7 mouse cellular contexts compared by ENCODE assay signal in the genomic region with DNA sequence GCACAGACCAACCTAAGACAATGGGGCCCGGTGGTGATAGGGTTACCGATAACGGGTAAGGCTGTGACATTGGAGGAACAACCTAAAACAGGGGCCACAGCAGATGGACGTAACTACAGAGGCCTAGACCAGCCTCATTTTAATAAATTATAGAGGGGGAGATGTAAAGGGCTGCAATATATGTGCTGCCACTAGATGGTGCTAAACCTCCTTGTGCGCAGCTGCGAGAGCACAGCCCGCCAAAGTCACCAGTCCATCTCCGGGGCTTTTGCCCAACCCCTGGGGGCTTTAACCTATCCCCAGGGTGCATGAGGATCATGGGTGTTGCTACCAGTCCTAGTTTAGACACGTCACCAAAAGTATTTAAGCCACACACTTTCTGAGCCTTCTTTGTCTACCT.
DNase-seq lines count a peak whose midpoint lies in the region; ATAC-seq and TF ChIP-seq lines count a peak whose summit lies in the region.
"Not testable (repeated sequence)": the region's sequence is repeated elsewhere in the genome, so short reads cannot be mapped to it uniquely, and the experiment has no call there.

No protein-coding gene starts in this region.

- not testable (repeated sequence) for H3K4me2 ChIP-seq in intestine, postnatal 0 days (replicated peaks; ENCODE audit: low read depth)

- peak; percentile 1 for DNase-seq in A20 (ENCODE audit: low read depth, low spot score)
- peak; percentile 2 for DNase-seq in NIH3T3 (ENCODE audit: low read depth)
- DNase-seq in cerebellum, postnatal 14 days = peak; percentile 0 to 5
- peak; percentile 1 to 30 for DNase-seq in kidney, postnatal 4 days
- not testable (repeated sequence) for DNase-seq in left cerebral cortex, adult 2 months (ENCODE audit: extremely low spot score in 1 of 2, low spot score in 2 of 2)
- peak; percentile 2 for DNase-seq in right cerebral cortex, postnatal 14 days

- H3K36me3 ChIP-seq in intestine, postnatal 0 days (ENCODE audit: control insufficient read depth, insufficient read depth) = not testable (repeated sequence)

- TF ChIP-seq CTCF in intestine, postnatal 0 days (IDR thresholded peaks at IDR 0.05; ENCODE audit: low read depth) = peak; percentile 33
- TF ChIP-seq CTCF in left cerebral cortex, adult 2 months (IDR thresholded peaks at IDR 0.05) = peak; percentile 13; the same call in 1 of the 2 replicates

- not testable (repeated sequence) for H3K27ac ChIP-seq in intestine, postnatal 0 days (ENCODE audit: low read depth, low read length); left cerebral cortex, adult 2 months

- intact Hi-C loops in left cerebral cortex, adult 2 months (cut with DNase I) = not testable (repeated sequence)

- not testable (repeated sequence) for H3K9ac ChIP-seq in intestine, postnatal 0 days (ENCODE audit: low read depth, low read length)

- H3K27me3 ChIP-seq in intestine, postnatal 0 days (replicated peaks; ENCODE audit: control insufficient read depth, insufficient read depth, low read length) = not testable (repeated sequence)

- H3K4me3 ChIP-seq in intestine, postnatal 0 days (ENCODE audit: low read depth, low read length); left cerebral cortex, adult 2 months: not testable (repeated sequence)

- not testable (repeated sequence) for H3K4me1 ChIP-seq in intestine, postnatal 0 days (replicated peaks; ENCODE audit: control insufficient read depth, insufficient read depth, low read length)

- ATAC-seq in intestine, postnatal 0 days = not testable (repeated sequence)

- H3K9me3 ChIP-seq in intestine, postnatal 0 days (ENCODE audit: control insufficient read depth) = not testable (repeated sequence)

- 76% methylated on average over 9 of the region's 9 CpGs for WGBS in intestine, postnatal 0 days
